10 mouse cellular contexts compared by ENCODE assay signal in genomic region chr16:87661636-87662035, GRCm38 (mm10). TPM values are rescaled to one million over a fixed set of nuclear protein-coding genes. Genes with fewer than 3 reads are reported as not detected.
DNase-seq lines count a peak whose midpoint lies in the region; ATAC-seq and TF ChIP-seq lines count a peak whose summit lies in the region.
"Had no signal": no experiment of that assay in that cellular context is flagged by ENCODE, and none has a peak within 500 bp of the region (broad histone marks: within the 10 kb centered on the region; RNA-seq: fewer than 3 reads in every experiment).

No protein-coding gene starts in this region.

- H3K27me3 ChIP-seq in kidney, postnatal 0 days (ENCODE audit: insufficient read depth, low read length), result no peaks in the 10 kb centered on the region
- no peaks in the 10 kb centered on the region for H3K27me3 ChIP-seq in intestine, embryonic 14.5 days (replicated peaks; ENCODE audit: control insufficient read depth, insufficient read depth, low read length)
- no peaks in the 10 kb centered on the region for H3K27me3 ChIP-seq in stomach, embryonic 15.5 days (replicated peaks)
- H3K27me3 ChIP-seq: Patski had no signal

- H3K4me2 ChIP-seq in kidney, postnatal 0 days (ENCODE audit: low read length), result peak overlapping the region; percentile 9; the same call in 1 of the 2 replicates
- peak overlapping the region; percentile 46 for H3K4me2 ChIP-seq in intestine, embryonic 14.5 days (ENCODE audit: low read length)
- H3K4me2 ChIP-seq in stomach, embryonic 15.5 days, result peak overlapping the region; percentile 40

- peak overlapping the region; percentile 16; the same call in 1 of the 2 replicates for H3K27ac ChIP-seq in kidney, postnatal 0 days
- H3K27ac ChIP-seq in intestine, embryonic 14.5 days (ENCODE audit: low read depth), result peak overlapping the region; percentile 60; the same call in 1 of the 2 replicates
- peak overlapping the region; percentile 3; the same call in 1 of the 2 replicates for H3K27ac ChIP-seq in stomach, embryonic 15.5 days

- TF ChIP-seq CTCF in kidney, postnatal 0 days (IDR thresholded peaks at IDR 0.05; ENCODE audit: low read depth), result no peak

- H3K9ac ChIP-seq in kidney, postnatal 0 days (ENCODE audit: low read depth, low read length), result no peak overlapping the region
- H3K9ac ChIP-seq in intestine, embryonic 14.5 days (ENCODE audit: low read length), result no peak overlapping the region
- H3K9ac ChIP-seq in stomach, embryonic 15.5 days, result no peak overlapping the region

- no peak for DNase-seq in kidney, postnatal 0 days (ENCODE audit: low spot score)
- DNase-seq in kidney, postnatal 10 days, result no peak
- DNase-seq in intestine, embryonic 14.5 days (ENCODE audit: low spot score), result no peak
- DNase-seq in ovary, adult 18-20 months (ENCODE audit: low spot score), result no peak
- DNase-seq in cerebellum, postnatal 14 days, result no peak

- no peaks in the 10 kb centered on the region for H3K4me1 ChIP-seq in kidney, postnatal 0 days (replicated peaks; ENCODE audit: insufficient read depth, low read length)
- H3K4me1 ChIP-seq in intestine, embryonic 14.5 days (replicated peaks; ENCODE audit: control insufficient read depth, insufficient read depth, low read length), result no peaks in the 10 kb centered on the region
- H3K4me1 ChIP-seq in stomach, embryonic 15.5 days, result 0 out of 2 replicates have a peak, but pooled peaks cover 8% of the 10 kb centered on the region

- H3K36me3 ChIP-seq in kidney, postnatal 0 days (ENCODE audit: insufficient read depth, low read length), result no peaks in the 10 kb centered on the region
- H3K36me3 ChIP-seq in intestine, embryonic 14.5 days (ENCODE audit: control insufficient read depth, insufficient read depth, low read length), result no peaks in the 10 kb centered on the region
- no peaks in the 10 kb centered on the region for H3K36me3 ChIP-seq in stomach, embryonic 15.5 days

- no peak for ATAC-seq in kidney, postnatal 0 days (replicated peaks; ENCODE audit: low FRiP score, low read depth)
- peak; percentile 27 for ATAC-seq in activated CD4-positive, CD25-positive, alpha-beta regulatory T cell, adult 4 months
- ATAC-seq in intestine, embryonic 14.5 days (replicated peaks; ENCODE audit: low FRiP score, low TSS enrichment, low read depth), result no peak
- ATAC-seq in stomach, embryonic 15.5 days (ENCODE audit: insufficient read depth, low FRiP score, low read depth), result 0 out of 2 replicates have a peak, but pooled peaks have one; percentile 6
- ATAC-seq in cerebellum, adult (ENCODE audit: insufficient number of reproducible peaks, low FRiP score, low TSS enrichment), result no peak
- ATAC-seq: Patski had no signal

- WGBS in kidney, postnatal 0 days, result 79% methylated on average over 8 of the region's 8 CpGs
- WGBS in intestine, embryonic 14.5 days, result 72% methylated on average over 8 of the region's 8 CpGs
- WGBS in stomach, embryonic 15.5 days, result 63% methylated on average over 8 of the region's 8 CpGs

- H3K4me3 ChIP-seq in kidney, postnatal 0 days (replicated peaks; ENCODE audit: low read depth, low read length), result no peak overlapping the region
- H3K4me3 ChIP-seq in intestine, embryonic 14.5 days (ENCODE audit: low read depth, low read length), result no peak overlapping the region
- no peak overlapping the region for H3K4me3 ChIP-seq in stomach, embryonic 15.5 days (replicated peaks)
- H3K4me3 ChIP-seq: erythroblast, embryonic 14.5 days had no signal

- H3K9me3 ChIP-seq in kidney, postnatal 0 days (replicated peaks; ENCODE audit: low read length), result no peaks in the 10 kb centered on the region
- H3K9me3 ChIP-seq in intestine, embryonic 14.5 days (ENCODE audit: control insufficient read depth, low read length), result no peaks in the 10 kb centered on the region
- H3K9me3 ChIP-seq in stomach, embryonic 15.5 days, result no peaks in the 10 kb centered on the region

RNA-seq across cellular contexts. Expression of gene Bach1, which starts 37.1 kb away (rescaled TPM):
- 6.5 and 8.6 TPM in 2 replicates for polyA plus RNA-seq in kidney, postnatal 0 days (2015; fragmentation: Nextera tagmentation; extraction: Ambion mirVana)
- 1 to 10 TPM; 2.3 TPM for polyA plus RNA-seq in activated CD4-positive, CD25-positive, alpha-beta regulatory T cell, adult 4 months (2017; shearing (Covaris generic))
- polyA plus RNA-seq in intestine, embryonic 14.5 days (2014; fragmentation: Nextera tagmentation; extraction: Ambion mirVana), result 13.6 and 14.5 TPM in 2 replicates
- 12.3 and 13.7 TPM in 2 replicates for polyA plus RNA-seq in stomach, embryonic 15.5 days (2015; fragmentation: Nextera tagmentation; extraction: Ambion mirVana)

Comparison
In these comparisons a context has a peak if more than half of its experiments do, and no peak if none do; other contexts are left out.
1. ATAC-seq: peak in activated CD4-positive, CD25-positive, alpha-beta regulatory T cell, adult 4 months (single experiment) and stomach, embryonic 15.5 days (single experiment); none in kidney, postnatal 0 days (single experiment), intestine, embryonic 14.5 days (single experiment) and cerebellum, adult (single experiment).
2. H3K27ac ChIP-seq: peak in every context shown above with its lines; median percentile 60 in intestine, embryonic 14.5 days; 16 in kidney, postnatal 0 days; 3 in stomach, embryonic 15.5 days.
3. Peak in every context shown above with its lines, with median percentiles within 50 percentile points of each other: H3K4me2 ChIP-seq.